Mouse (Mus musculus): Measurements from ENCODE around the gene Stard5. TPM values are rescaled to one million over a fixed set of nuclear protein-coding genes. Genes with fewer than 3 reads are reported as not detected.

Stard5 gene
- polyA plus RNA-seq, 2 experiments: 18.5 to 23.7 TPM

- no peak for TF ChIP-seq POLR2A (IDR thresholded peaks at IDR 0.05; ENCODE audit: borderline replicate concordance, extremely low read depth, insufficient read depth, insufficient read length)
- H3K36me3 ChIP-seq (ENCODE audit: control insufficient read depth, insufficient read depth, low read length): no peaks in the 10 kb centered on the region
- no peaks in the 10 kb centered on the region for H3K9me3 ChIP-seq (ENCODE audit: control insufficient read depth, low read length)
- 0 out of 2 replicates have a peak, but pooled peaks cover 2% of the 10 kb centered on the region for H3K4me1 ChIP-seq (ENCODE audit: control insufficient read depth, insufficient read depth, low read length)
- H3K27me3 ChIP-seq (ENCODE audit: control insufficient read depth, insufficient read depth, low read length): no peaks in the 10 kb centered on the region
- H3K27ac ChIP-seq (replicated peaks; ENCODE audit: low read depth, low read length): no peak overlapping the region
- ATAC-seq (ENCODE audit: low FRiP score, low read depth) (no peak), DNase-seq (ENCODE audit: low spot score) (no peak)
- no peak overlapping the region for H3K9ac ChIP-seq (ENCODE audit: low read depth, low read length, severe bottlenecking)
- H3K4me3 ChIP-seq (replicated peaks; ENCODE audit: low read length): no peak overlapping the region
- WGBS: 83% methylated on average over 13 of the region's 13 CpGs
- no peak overlapping the region for H3K4me2 ChIP-seq (replicated peaks; ENCODE audit: low read depth, low read length, severe bottlenecking)
These were observed 32.5 kb upstream of the Stard5 start for GRCm38 (mm10) chr7:83598997-83599912.

GRCm38 (mm10) chr7:83599913-83600286 is 31.9 kb upstream of the Stard5 start:
- ATAC-seq (ENCODE audit: low FRiP score, low read depth) (no peak), DNase-seq (ENCODE audit: low spot score) (no peak)
- no peak for TF ChIP-seq POLR2A (IDR thresholded peaks at IDR 0.05; ENCODE audit: borderline replicate concordance, extremely low read depth, insufficient read depth, insufficient read length)
- no peak overlapping the region for H3K4me3 ChIP-seq (replicated peaks; ENCODE audit: low read length)
- no peak overlapping the region for H3K27ac ChIP-seq (replicated peaks; ENCODE audit: low read depth, low read length)
- H3K9me3 ChIP-seq (ENCODE audit: control insufficient read depth, low read length): no peaks in the 10 kb centered on the region
- no peaks in the 10 kb centered on the region for H3K27me3 ChIP-seq (ENCODE audit: control insufficient read depth, insufficient read depth, low read length)
- peaks cover 8% of the 10 kb centered on the region for H3K4me1 ChIP-seq (ENCODE audit: control insufficient read depth, insufficient read depth, low read length)
- H3K9ac ChIP-seq (ENCODE audit: low read depth, low read length, severe bottlenecking): no peak overlapping the region
- no peak overlapping the region for H3K4me2 ChIP-seq (replicated peaks; ENCODE audit: low read depth, low read length, severe bottlenecking)
- WGBS: 60% methylated on average over 8 of the region's 8 CpGs
- no peaks in the 10 kb centered on the region for H3K36me3 ChIP-seq (ENCODE audit: control insufficient read depth, insufficient read depth, low read length)

GRCm38 (mm10) chr7:83604180-83604944 is 27.4 kb upstream of the Stard5 start:
- Histone ChIP-seq H3K4me3 (replicated peaks; ENCODE audit: low read length) (no peak overlapping the region), H3K27me3 (ENCODE audit: control insufficient read depth, insufficient read depth, low read length) (no peaks in the 10 kb centered on the region), H3K36me3 (ENCODE audit: control insufficient read depth, insufficient read depth, low read length) (no peaks in the 10 kb centered on the region), H3K4me2 (replicated peaks; ENCODE audit: low read depth, low read length, severe bottlenecking) (no peak overlapping the region), H3K9me3 (ENCODE audit: control insufficient read depth, low read length) (no peaks in the 10 kb centered on the region), H3K27ac (replicated peaks; ENCODE audit: low read depth, low read length) (no peak overlapping the region), H3K9ac (ENCODE audit: low read depth, low read length, severe bottlenecking) (no peak overlapping the region), H3K4me1 (ENCODE audit: control insufficient read depth, insufficient read depth, low read length) (peaks cover 8% of the 10 kb centered on the region)
- ATAC-seq (ENCODE audit: low FRiP score, low read depth): no peak
- 75% methylated on average over 7 of the region's 7 CpGs for WGBS
- no peak for DNase-seq (ENCODE audit: low spot score)
- no peak for TF ChIP-seq POLR2A (IDR thresholded peaks at IDR 0.05; ENCODE audit: borderline replicate concordance, extremely low read depth, insufficient read depth, insufficient read length)

DNA sequence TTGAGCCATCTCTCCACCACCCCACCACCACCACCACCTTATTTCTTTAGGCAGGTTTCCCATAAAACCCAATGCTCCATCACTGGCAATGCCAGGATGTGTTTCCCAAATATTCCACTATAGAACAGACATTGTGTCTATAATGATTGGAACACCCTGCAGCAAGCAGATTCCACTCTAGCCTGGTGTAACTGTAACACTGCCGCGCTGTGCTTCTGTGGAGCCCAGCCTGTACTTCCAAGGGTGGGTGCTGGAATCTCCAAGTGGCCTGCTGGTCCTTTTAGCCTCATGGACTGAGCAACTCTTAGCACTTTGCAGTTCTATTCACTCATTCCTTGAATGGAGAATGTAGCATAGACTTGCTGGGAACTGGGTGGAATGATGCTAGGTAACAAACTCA is 25.0 kb upstream of the Stard5 start:
- no peak overlapping the region for H3K4me2 ChIP-seq (replicated peaks; ENCODE audit: low read depth, low read length, severe bottlenecking)
- no peak overlapping the region for H3K4me3 ChIP-seq (replicated peaks; ENCODE audit: low read length)
- H3K27me3 ChIP-seq (ENCODE audit: control insufficient read depth, insufficient read depth, low read length): no peaks in the 10 kb centered on the region
- no peaks in the 10 kb centered on the region for H3K36me3 ChIP-seq (ENCODE audit: control insufficient read depth, insufficient read depth, low read length)
- no peaks in the 10 kb centered on the region for H3K9me3 ChIP-seq (ENCODE audit: control insufficient read depth, low read length)
- DNase-seq (ENCODE audit: low spot score): no peak
- TF ChIP-seq POLR2A (IDR thresholded peaks at IDR 0.05; ENCODE audit: borderline replicate concordance, extremely low read depth, insufficient read depth, insufficient read length): no peak
- no peak overlapping the region for H3K9ac ChIP-seq (ENCODE audit: low read depth, low read length, severe bottlenecking)
- no peak for ATAC-seq (ENCODE audit: low FRiP score, low read depth)
- 95% methylated on average over 2 of the region's 2 CpGs for WGBS
- peaks cover 8% of the 10 kb centered on the region for H3K4me1 ChIP-seq (ENCODE audit: control insufficient read depth, insufficient read depth, low read length)
- no peak overlapping the region for H3K27ac ChIP-seq (replicated peaks; ENCODE audit: low read depth, low read length)

- Histone ChIP-seq H3K27me3 (ENCODE audit: control insufficient read depth, insufficient read depth, low read length) (no peaks in the 10 kb centered on the region), H3K9ac (ENCODE audit: low read depth, low read length, severe bottlenecking) (no peak overlapping the region), H3K4me1 (ENCODE audit: control insufficient read depth, insufficient read depth, low read length) (peaks cover under 1% of the 10 kb centered on the region), H3K36me3 (ENCODE audit: control insufficient read depth, insufficient read depth, low read length) (no peaks in the 10 kb centered on the region), H3K9me3 (ENCODE audit: control insufficient read depth, low read length) (no peaks in the 10 kb centered on the region), H3K4me2 (replicated peaks; ENCODE audit: low read depth, low read length, severe bottlenecking) (no peak overlapping the region), H3K27ac (replicated peaks; ENCODE audit: low read depth, low read length) (no peak overlapping the region), H3K4me3 (replicated peaks; ENCODE audit: low read length) (no peak overlapping the region)
- ATAC-seq (ENCODE audit: low FRiP score, low read depth): no peak
- DNase-seq (ENCODE audit: low spot score): no peak
- WGBS: 97% methylated on average over 4 of the region's 4 CpGs
- TF ChIP-seq POLR2A (IDR thresholded peaks at IDR 0.05; ENCODE audit: borderline replicate concordance, extremely low read depth, insufficient read depth, insufficient read length): no peak
These were observed 21.9 kb upstream of the Stard5 start for GRCm38 (mm10) chr7:83609891-83610290.

All from limb, embryonic 14.5 days (tissue).